Mouse (Mus musculus) gastrocnemius, adult 8-10 months (tissue): ENCODE data around the gene Ambn. TPM values are rescaled to one million over a fixed set of nuclear protein-coding genes. Genes with fewer than 3 reads are reported as not detected.
"Not testable (repeated sequence)": the region's sequence is repeated elsewhere in the genome, so short reads cannot be mapped to it uniquely, and the experiment has no call there.

Experiments used
- DNase-seq, 2 experiments: peaks; one replicate each; pipeline ENCODE4 v3.0.0; 2022; ENCODE audit warnings: low spot score in 2 of 2
- total RNA-seq, 4 experiments: library from RNA; stranded (reverse); gene quantifications; 2 replicates each; pipeline ENCODE4 v1.2.4; 2022

The Ambn gene
- total RNA-seq, result not detected

GRCm38 (mm10) chr5:88455691-88456090 lies at the start of gene Ambn:
Ambn (plus strand) TSS chr5:88455991.
- no peak for DNase-seq

DNA sequence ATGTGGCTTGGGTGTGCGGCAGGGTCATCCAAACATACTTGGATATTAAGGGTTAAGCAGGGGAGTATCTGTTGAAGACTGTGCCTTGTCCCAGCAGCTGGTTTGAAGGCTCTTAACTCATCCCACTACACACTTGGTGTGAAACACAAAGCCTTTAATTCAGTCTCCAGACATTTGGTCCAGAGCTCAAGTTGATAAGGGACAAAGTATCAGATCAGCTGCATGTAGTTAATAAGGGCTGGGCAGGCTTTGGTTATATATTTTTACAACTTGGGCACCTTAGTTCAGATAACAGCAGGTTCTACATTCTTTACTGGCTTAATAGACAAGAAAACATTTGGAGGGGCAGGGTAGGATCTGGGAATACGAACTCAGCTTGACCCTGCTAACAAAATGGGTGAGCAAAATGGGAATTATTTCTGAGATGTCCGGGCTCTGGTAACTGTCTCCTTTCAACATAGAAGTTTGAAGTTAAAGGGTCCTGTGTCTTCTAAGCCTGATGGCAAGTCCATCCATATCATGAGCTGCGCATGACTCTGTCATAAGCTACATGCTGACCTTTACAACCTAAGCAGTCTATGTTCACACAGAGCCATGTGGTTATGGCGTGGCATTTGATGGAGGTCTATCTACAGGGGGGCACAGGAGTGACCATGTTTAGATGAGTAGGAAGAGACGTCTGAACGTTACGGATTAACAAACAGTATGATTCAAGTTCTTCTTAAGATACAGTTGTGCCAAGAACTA lies 35.3 kb upstream of the Ambn start:
- DNase-seq, result no peak

GRCm38 (mm10) chr5:88424892-88425291 lies 30.9 kb upstream of the Ambn start:
- DNase-seq, result not testable (repeated sequence)

- no peak for DNase-seq
These were observed 29.0 kb upstream of the Ambn start for GRCm38 (mm10) chr5:88426753-88427152.

- no peak for DNase-seq
These were observed 11.7 kb downstream of the Ambn start for GRCm38 (mm10) chr5:88467471-88467870.

DNA sequence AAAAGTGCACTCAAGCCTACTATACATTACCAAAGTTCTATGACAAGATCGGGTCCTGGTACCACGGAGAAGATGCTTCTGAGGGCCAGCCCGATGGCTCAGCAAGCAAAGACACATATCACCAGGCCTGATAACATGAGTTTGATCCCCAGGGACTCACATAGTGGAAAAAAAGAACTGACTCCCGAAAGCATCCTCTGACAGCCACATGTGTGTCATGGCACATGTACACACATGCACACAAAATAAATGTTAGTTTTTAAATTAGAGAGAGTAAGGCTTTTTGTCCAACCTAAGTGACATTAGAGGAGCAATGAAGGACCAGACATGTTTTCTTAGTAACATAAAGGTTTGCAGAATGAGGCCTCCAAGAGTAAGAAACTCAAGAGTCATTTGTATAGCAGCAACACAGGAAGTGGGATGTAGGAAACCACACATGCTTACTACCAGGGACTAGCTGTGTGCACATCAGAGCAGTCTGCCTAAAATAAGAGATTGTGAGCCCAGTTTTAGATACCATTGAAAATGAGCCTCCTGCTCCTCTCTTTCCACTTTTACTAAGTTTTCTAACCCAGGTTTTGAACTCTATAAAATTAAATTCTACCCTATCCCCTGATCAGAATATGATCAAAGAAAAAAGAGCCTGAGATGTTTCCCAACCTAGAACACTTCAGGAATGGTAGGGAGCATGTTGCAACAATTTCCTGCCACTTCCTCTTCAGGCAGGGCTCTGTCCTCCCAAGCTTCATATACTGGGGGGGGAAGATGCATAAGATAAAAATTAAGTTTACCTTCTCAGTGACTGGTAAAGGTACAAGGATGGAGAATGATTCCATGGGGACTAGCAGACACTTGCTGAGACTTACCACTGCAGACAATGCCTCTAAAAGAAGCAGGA lies 13.3 kb downstream of the Ambn start:
- no peak for DNase-seq

GRCm38 (mm10) chr5:88487675-88488074 lies 31.9 kb downstream of the Ambn start, which contains the start of gene Enam:
Enam (plus strand) TSS chr5:88487975.
- DNase-seq, result no peak

DNA sequence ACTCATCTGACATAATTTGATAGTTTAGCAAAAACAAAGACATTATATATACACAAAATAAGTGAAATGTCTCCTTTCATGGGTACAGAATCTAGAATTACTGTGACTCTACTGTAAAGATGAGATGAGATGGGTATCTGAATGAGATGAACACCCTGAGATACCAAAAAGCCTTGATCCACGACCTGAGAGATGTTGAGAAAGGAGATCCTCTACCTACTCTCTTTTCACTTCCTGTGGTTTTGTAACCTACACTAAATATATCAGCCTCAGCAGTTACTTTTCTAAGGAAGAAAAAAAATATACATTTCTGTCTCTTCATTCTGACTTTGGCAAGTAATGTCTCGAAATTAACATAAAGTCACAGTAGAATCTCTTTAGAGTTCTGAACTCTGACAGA lies 33.2 kb downstream of the Ambn start:
- DNase-seq, result no peak

- no peak for DNase-seq
These were observed 35.3 kb downstream of the Ambn start for GRCm38 (mm10) chr5:88491111-88491510.

DNA sequence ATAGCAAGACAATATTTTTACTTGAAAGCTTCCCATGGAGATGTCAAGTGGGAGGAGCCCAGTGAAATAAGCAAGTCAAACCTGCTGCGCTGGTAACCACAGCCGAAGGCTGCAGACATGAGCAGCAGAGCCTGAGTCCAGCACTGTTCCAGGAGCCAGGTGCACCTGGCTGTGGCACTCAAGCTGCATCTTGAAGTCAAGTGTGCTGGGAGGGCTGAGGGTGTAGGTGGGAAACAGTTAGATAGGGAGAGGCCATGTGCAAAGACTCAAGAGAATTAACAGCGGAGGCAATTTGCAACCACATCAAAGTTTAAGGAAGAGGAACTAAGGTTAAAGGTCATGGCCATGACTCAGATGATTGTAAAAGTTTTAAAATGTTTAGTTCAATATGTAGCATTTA lies 44.0 kb downstream of the Ambn start:
- no peak for DNase-seq

- DNase-seq, result no peak
These were observed 52.8 kb downstream of the Ambn start for GRCm38 (mm10) chr5:88508555-88508954.

DNA sequence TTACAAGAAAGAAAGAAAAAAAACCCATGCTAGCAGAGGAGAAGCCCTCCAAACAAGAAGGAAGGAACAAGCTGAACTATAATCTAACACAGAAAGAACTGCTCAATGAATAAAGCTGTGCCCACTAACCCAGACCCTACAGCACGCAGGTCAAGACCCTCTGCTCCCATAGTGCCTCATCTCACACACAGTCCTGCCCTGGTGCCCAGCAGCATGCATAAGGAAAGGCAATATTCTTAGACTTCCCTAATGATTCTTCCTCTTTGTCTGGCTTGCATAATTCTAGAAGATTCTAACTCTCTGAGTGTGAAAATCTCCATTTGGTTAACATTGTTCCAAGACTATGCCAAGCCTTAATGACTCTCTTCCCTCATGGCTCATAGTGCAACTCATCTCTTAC lies 53.2 kb downstream of the Ambn start:
- DNase-seq, result no peak

Other genes starting within 250 kb of the Ambn start
- gene Gm7714, start 187.1 kb upstream of the Ambn start, total RNA-seq, result not detected
- gene Prol1, start 138.7 kb upstream of the Ambn start, total RNA-seq, result not detected
- gene Amtn, start 79.9 kb upstream of the Ambn start, total RNA-seq, result not detected
- gene Enam, start 32.0 kb downstream of the Ambn start, total RNA-seq, result not detected
- gene Jchain, start 71.9 kb downstream of the Ambn start, total RNA-seq, result under 1 TPM; 0.13 to 0.48 (median 0.39) TPM
- 10 to 100 TPM; 17.8 to 28.6 (median 23.8) TPM for gene Utp3, start 98.5 kb downstream of the Ambn start, total RNA-seq
- gene Rufy3, start 109.0 kb downstream of the Ambn start, total RNA-seq, result 1 to 10 TPM; 5.6 to 6.6 (median 6.4) TPM
- 100 to 1,000 TPM; 114 to 130 (median 120) TPM for gene Grsf1, start 220.2 kb downstream of the Ambn start, total RNA-seq